Mouse (Mus musculus) large intestine, adult 2 months (tissue): ENCODE data around the gene Bptf. TPM values are rescaled to one million over a fixed set of nuclear protein-coding genes. Genes with fewer than 3 reads are reported as not detected.
"Not testable (repeated sequence)": the region's sequence is repeated elsewhere in the genome, so short reads cannot be mapped to it uniquely, and the experiment has no call there.

Experiments
- DNase-seq: peaks from one replicate; pipeline ENCODE4 v3.0.0-alpha.2; 2012; ENCODE audit warnings: low read depth, low spot score
- WGBS: fragments of 180-500 bp; shearing (Covaris S2); methylation state at CpG from one replicate; pipeline ENCODE4 v1.1.7; 2018; 5-methylcytosine and 5-hydroxymethylcytosine counted together
- polyA plus RNA-seq: library from polyadenylated mRNA; depleted of rRNA; stranded (reverse); fragments of >200 nt; gene quantifications from 2 replicates; pipeline ENCODE4 v1.2.3, GENCODE M21; 2012; rRNA removed

The Bptf gene
- polyA plus RNA-seq = 11.2 and 16.7 TPM in 2 replicates

- WGBS = under 1% methylated on average over 55 of the region's 94 CpGs
- DNase-seq = no peak
These were observed at the start of gene Bptf for GRCm38 (mm10) chr11:107131749-107132421. Gene Bptf (minus strand): TSS chr11:107132127.

DNA sequence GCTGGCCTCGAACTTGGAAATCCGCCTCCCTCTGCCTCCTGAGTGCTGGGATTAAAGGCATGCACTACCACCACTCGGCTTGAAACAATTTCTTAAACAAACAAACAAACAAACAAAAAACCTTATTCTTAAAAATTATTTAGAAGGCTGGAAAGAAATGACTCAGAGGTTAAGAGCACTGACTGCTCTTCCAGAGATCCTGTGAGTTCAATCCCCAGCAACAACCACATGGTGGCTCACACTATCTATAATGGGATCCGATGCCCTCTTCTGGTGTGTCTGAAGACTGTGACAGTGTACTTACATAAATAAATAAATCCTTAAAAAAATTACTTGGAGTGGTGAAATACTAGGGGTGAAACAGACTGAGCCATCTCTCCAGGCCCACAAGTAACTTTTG, 29.3 kb upstream of the Bptf start:
- 69% methylated on average over 4 of the region's 4 CpGs for WGBS
- no peak for DNase-seq

- whole genome bisulfite sequencing = 70% methylated on average over 1 of the region's 1 CpGs
- DNase-seq = no peak
These were observed 27.1 kb upstream of the Bptf start for GRCm38 (mm10) chr11:107159034-107159433.

DNA sequence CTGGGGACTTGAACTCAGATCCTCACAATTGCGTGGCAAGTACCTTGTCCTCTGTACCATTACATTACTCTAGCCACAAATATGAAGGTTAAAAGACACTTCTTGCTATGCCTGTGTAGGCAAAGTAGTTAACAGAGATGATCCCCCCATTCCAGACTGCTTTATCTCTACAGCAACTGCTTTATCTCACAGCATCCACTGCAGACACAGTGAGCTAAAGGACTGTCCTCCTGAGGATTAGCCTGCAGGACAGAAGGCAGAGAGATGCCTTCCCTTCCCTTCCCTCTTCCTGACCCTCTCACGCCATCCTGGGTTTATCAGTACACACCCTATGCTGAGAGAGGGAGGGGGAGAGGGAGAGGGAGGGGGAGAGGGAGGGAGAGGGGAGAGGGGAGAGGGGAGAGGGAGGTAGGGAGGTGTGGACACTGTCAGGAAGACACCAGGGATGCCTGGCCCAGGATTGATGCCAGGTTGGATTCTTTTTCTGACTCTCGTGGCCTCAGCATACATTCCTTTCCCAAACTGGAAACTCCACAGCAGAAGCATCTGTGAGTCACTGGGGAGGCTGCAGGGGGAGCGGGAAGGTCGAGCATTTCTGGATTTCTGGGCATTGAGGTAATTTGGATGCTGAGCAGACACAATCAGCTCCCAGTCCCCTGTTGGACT, 25.2 kb upstream of the Bptf start:
- DNase-seq = no peak
- WGBS = 31% methylated on average over 5 of the region's 5 CpGs

GRCm38 (mm10) chr11:107155292-107155691, 23.4 kb upstream of the Bptf start:
- WGBS = 85% methylated on average over 5 of the region's 5 CpGs
- no peak for DNase-seq

- 89% methylated on average over 7 of the region's 7 CpGs for WGBS
- DNase-seq = no peak
These were observed 22.5 kb upstream of the Bptf start for GRCm38 (mm10) chr11:107154431-107154830.

GRCm38 (mm10) chr11:107153645-107154044, 21.7 kb upstream of the Bptf start:
- DNase-seq = no peak
- 43% methylated on average over 5 of the region's 5 CpGs for WGBS

- no peak for DNase-seq
- WGBS = 75% methylated on average over 7 of the region's 7 CpGs
These were observed 19.9 kb upstream of the Bptf start for GRCm38 (mm10) chr11:107151809-107152208.

DNA sequence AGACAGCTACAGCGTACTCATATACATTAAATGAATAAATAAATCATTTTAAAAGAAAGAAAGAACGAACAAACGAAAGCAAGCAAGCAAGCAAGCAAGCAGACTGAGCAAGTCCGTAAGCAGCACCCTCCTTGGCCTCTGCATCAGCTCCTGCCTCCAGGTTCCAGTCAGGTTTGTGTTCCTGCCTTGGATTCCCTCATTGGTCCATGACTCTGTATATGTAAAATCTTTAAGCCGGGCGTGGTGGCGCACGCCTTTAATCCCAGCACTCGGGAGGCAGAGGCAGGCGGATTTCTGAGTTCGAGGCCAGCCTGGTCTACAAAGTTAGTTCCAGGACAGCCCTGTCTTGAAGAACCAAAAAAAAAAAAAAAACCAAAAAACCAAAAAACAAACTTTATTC, 12.0 kb upstream of the Bptf start:
- 91% methylated on average over 11 of the region's 11 CpGs for WGBS
- DNase-seq = not testable (repeated sequence)

DNA sequence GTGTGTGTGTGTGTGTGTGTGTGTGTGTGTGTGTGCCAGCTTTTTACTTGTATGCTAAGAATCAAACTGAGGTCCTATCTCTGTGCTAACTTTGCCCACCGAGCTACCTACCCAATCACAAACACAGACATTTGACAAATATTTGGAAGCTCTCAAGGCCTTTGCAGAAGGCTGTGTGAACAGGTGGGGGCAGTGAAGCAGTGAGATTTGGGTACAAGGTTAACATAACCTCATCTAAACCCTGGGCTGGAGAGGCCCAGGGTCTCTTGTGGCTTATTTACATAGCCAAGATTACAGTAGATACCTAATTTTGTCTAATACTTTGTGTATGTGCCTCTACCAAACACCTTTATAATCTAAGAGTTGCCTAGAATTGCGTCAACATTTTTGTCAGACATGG, 10.5 kb upstream of the Bptf start:
- 67% methylated on average over 2 of the region's 2 CpGs for WGBS
- no peak for DNase-seq

DNA sequence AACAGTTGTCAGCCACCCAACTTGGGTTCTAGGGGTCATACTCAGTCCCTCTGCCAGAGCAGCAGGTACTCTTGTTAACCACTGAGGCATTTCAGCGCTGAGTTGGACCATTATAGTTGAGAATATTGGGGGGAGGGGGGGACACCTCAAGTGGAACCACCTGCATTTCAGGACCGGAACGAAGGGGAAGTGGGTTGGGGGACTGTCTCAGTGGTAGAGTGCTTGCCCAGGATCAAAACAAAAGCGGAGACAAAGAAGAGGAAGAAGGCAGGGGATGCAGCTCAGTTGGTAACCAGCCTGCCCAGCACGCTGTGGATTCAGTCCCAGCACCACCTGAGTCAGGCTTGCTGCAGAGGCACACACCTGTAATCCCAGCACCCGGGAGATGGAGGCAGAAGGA, 8.8 kb upstream of the Bptf start:
- DNase-seq = no peak
- 38% methylated on average over 6 of the region's 6 CpGs for WGBS

DNA sequence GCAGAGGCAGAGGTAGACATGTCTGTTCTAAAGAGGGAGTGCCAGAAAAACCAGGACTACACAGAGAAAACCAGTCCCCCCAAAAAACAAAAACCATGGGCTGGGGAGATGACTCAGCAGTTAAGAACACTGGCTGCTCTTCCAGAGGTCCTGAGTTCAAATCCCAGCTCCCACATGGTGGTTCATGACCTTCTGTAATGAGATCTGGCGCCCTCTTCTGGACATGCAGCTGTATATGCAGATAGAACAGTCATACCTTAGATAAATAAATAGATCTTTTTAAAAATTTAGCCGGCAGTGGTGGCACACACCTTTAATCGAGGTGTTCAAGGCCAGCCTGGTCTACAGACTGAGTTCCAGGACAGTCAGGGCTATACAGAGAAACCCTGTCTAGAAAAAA, 6.7 kb upstream of the Bptf start:
- WGBS = 68% methylated on average over 3 of the region's 3 CpGs
- no peak for DNase-seq

DNA sequence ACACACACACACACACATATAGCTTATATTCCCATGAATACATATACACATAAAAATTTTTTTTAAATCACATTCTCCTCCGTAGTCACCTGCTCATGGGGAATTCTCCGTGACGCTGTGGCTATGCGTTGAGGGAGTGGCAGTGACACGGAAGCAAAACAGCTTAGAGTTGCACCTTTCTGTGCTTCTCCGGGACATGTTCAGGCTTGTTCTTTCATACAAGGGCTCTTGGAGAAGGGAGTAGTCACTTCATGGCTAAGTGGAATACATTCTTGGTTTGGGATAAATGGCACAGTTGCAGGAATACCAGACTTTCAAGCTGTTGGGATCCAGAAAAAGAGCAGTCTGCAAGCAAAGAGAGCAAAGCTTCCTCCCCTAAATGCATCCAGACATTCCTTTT, 5.7 kb upstream of the Bptf start:
- 99% methylated on average over 6 of the region's 6 CpGs for WGBS

DNA sequence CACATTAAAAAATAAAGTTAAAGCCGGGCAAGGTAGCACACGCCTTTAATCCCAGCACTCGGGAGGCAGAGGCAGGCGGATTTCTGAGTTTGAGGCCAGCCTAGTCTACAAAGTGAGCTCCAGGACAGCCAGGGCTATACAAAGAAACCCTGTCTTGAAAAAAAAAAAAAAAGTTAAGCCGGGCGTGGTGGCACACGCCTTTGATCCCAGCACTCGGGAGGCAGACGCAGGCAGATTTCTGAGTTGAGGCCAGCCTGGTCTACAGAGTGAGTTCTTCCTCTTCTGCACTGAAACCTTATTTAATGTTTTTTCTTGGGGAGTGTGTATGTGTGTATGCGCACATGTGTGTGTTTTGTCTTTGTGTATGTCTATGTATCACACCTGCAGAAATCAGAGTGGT, 4.5 kb upstream of the Bptf start:
- 90% methylated on average over 10 of the region's 10 CpGs for WGBS
- DNase-seq = not testable (repeated sequence)

More for the DNA sequence above, 5.7 kb upstream of the Bptf start:
- DNase-seq = no peak

DNA sequence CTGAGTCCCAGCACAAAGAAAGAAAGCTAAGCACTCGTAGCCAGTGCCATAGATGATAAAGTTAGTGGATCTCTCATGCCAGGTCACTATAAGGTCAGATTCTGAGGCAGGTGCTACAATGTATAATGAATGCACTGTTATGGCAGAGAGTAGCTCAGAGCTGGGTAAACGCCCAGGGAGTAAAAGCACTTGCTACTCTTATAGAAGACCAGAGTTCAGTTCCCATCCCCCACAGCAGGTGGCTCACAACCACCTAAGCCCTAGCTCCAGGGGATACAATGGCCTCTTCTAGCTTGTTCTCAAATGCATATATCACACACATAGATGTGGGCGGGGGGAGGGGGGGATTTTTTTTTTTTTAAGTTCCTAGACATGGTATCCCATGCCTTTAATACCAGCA, 3.8 kb upstream of the Bptf start:
- WGBS = 36% methylated on average over 3 of the region's 3 CpGs
- DNase-seq = no peak

- no peak for DNase-seq
- 1% methylated on average over 16 of the region's 16 CpGs for WGBS
These were observed 499 bp upstream of the Bptf start for GRCm38 (mm10) chr11:107132426-107132825.

- under 1% methylated on average over 64 of the region's 65 CpGs for WGBS
- DNase-seq = no peak
These were observed 813 bp downstream of the Bptf start for GRCm38 (mm10) chr11:107130879-107131748.

DNA sequence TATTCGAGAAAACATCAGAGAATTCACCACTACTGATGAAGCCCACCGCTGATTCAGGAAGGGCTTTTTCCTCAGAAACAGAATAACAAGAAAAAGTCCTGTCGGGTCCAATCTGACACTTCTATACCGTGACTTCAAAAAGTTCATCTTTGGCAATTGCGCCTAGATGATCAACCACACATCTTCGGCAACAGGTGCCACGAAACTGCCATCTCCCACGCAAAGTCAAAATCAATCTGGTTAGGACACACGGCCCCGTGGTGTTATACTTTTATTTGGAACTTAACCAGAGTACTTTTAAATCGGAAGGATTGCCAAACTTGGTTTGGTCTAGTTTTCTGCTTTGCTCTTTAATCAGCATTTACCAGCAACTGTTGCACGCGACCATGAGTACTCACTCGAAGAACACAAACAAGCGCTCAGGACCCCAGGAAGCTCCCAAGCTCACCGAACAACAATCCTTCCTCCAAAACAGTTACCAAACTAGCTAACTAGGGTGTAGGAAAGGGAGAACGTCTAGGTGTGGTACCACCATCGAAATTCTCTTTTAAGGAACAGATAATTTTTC, 1.6 kb downstream of the Bptf start:
- under 1% methylated on average over 18 of the region's 18 CpGs for WGBS
- DNase-seq = no peak

DNA sequence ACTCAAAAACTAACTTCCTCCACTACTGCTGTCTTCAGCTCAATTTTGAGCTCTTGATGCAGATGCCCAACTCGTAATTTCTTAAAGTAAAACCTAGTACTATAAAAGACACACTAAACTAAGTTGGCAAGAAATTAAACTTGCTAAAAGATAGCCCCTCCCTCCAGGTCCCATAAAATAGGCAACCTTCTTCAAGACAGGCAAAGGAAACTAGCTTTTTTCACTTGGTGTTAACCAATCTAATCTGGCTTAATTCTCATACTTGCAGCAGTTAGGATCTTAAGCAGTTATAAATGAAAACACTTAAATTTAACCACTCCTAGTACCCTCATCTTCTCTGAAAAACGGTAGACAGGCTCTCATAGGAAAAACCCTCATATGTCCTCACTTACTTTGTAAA, 2.3 kb downstream of the Bptf start:
- no peak for DNase-seq
- WGBS = 3% methylated on average over 2 of the region's 2 CpGs

- not testable (repeated sequence) for DNase-seq
- 97% methylated on average over 2 of the region's 2 CpGs for WGBS
These were observed 5.2 kb downstream of the Bptf start for GRCm38 (mm10) chr11:107126716-107127115.
